Mouse (Mus musculus): Measurements from ENCODE around the gene D430042O09Rik.

DNA sequence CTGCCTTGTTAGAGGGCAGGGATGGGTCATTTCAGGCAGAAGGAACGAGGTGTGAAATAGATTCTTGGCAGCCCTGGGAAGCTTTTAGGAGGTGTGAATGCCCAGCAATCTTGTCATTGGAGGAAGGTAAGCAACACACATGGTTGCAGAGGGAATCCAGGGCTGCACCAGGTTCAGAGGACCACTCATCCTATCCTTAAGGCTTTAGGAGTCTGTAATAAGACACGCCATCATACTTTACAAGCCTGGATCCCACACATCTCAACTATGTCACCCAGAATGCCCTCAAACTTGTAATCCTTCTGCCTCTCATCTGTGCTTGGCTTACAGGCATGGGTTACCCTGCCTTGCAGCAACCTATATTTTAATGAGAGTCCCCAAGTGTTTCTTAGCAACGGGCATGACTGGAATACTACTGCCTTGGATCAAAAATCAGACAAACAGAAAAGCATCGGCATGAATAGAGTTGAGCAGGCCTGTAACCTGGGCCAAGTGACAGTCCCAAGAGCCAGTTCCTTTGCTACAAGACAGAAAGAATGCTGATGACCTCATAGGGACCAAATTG is 178.5 kb downstream of the D430042O09Rik start:
- TF ChIP-seq CTCF (IDR thresholded peaks at IDR 0.05; ENCODE audit: borderline replicate concordance, insufficient read depth, low read length): no peak
- no peak for TF ChIP-seq POLR2A (IDR thresholded peaks at IDR 0.05; ENCODE audit: low read depth, low read length)
